8 mouse cellular contexts compared by ENCODE assay signal in genomic region chr7:45567780-45568516, GRCm38 (mm10). TPM values are rescaled to one million over a fixed set of nuclear protein-coding genes. Genes with fewer than 3 reads are reported as not detected.
DNase-seq lines count a peak whose midpoint lies in the region; ATAC-seq and TF ChIP-seq lines count a peak whose summit lies in the region.

No protein-coding gene starts in this region.

- in situ Hi-C loops in ES-E14 (cut with MboI; ENCODE audit: low sequenced_read_pairs in 2 of 2, unreplicated experiment in 2 of 2) = no loop called here

- DNase-seq in ES-E14 (ENCODE audit: low read depth, low spot score) = peak; percentile 91
- peak; percentile 88 for DNase-seq in cerebellum, adult 11 months
- peak; percentile 96 for DNase-seq in heart, postnatal 0 days (ENCODE audit: low spot score)
- DNase-seq in kidney, postnatal 4 days = peak; percentile 94 to 96
- peak; percentile 86 for DNase-seq in neural tube, embryonic 11.5 days (ENCODE audit: low spot score)
- peak; percentile 98 for DNase-seq in stomach, postnatal 0 days (ENCODE audit: low spot score)

- H3K4me1 ChIP-seq in ES-E14 (ENCODE audit: control insufficient read depth in 2 of 2, insufficient read depth in 2 of 2, low read length in 2 of 2, poor library complexity in 1 of 2) = peaks cover 0 to 14% of the 10 kb centered on the region in 2 experiments; a peak in 2 of 4 replicates
- peaks cover 30% of the 10 kb centered on the region for H3K4me1 ChIP-seq in forebrain, embryonic 13.5 days
- H3K4me1 ChIP-seq in heart, postnatal 0 days (ENCODE audit: control insufficient read depth, insufficient read depth) = peaks cover 26% of the 10 kb centered on the region
- peaks cover 70% of the 10 kb centered on the region for H3K4me1 ChIP-seq in liver, embryonic 15.5 days (replicated peaks)
- H3K4me1 ChIP-seq in neural tube, embryonic 11.5 days (ENCODE audit: control insufficient read depth, insufficient read depth, low read length) = peaks cover 15% of the 10 kb centered on the region
- peaks cover 5% of the 10 kb centered on the region for H3K4me1 ChIP-seq in stomach, postnatal 0 days (replicated peaks; ENCODE audit: control insufficient read depth, insufficient read depth)

- 0 out of 2 replicates have a peak, but pooled peaks cover 3% of the 10 kb centered on the region for H3K27me3 ChIP-seq in forebrain, embryonic 13.5 days
- no peaks in the 10 kb centered on the region for H3K27me3 ChIP-seq in heart, postnatal 0 days (ENCODE audit: control insufficient read depth, insufficient read depth, low read length)
- H3K27me3 ChIP-seq in liver, embryonic 15.5 days = no peaks in the 10 kb centered on the region
- H3K27me3 ChIP-seq in neural tube, embryonic 11.5 days (ENCODE audit: control insufficient read depth, insufficient read depth, low read length) = no peaks in the 10 kb centered on the region
- H3K27me3 ChIP-seq in stomach, postnatal 0 days (ENCODE audit: control insufficient read depth, insufficient read depth, low read length) = no peaks in the 10 kb centered on the region

- peak overlapping the region; percentile 35 to 38; a peak in 3 of 4 replicates for H3K4me3 ChIP-seq in ES-E14 (ENCODE audit: insufficient read depth in 1 of 2, low read depth in 1 of 2, low read length in 2 of 2, poor library complexity in 1 of 2, severe bottlenecking in 1 of 2)
- H3K4me3 ChIP-seq in forebrain, embryonic 13.5 days = peak overlapping the region; percentile 48
- peak overlapping the region; percentile 41 for H3K4me3 ChIP-seq in heart, postnatal 0 days (ENCODE audit: low read depth, low read length)
- peak overlapping the region; percentile 57 for H3K4me3 ChIP-seq in liver, embryonic 15.5 days (replicated peaks)
- peak overlapping the region; percentile 37 for H3K4me3 ChIP-seq in neural tube, embryonic 11.5 days (ENCODE audit: low read depth, low read length)
- peak overlapping the region; percentile 31 for H3K4me3 ChIP-seq in stomach, postnatal 0 days (ENCODE audit: low read depth, low read length)

- no peaks in the 10 kb centered on the region for H3K9me3 ChIP-seq in ES-E14 (ENCODE audit: control insufficient read depth, insufficient read depth, low read depth, low read length)
- H3K9me3 ChIP-seq in forebrain, embryonic 13.5 days (replicated peaks) = no peaks in the 10 kb centered on the region
- no peaks in the 10 kb centered on the region for H3K9me3 ChIP-seq in heart, postnatal 0 days (replicated peaks; ENCODE audit: control insufficient read depth, low read length)
- no peaks in the 10 kb centered on the region for H3K9me3 ChIP-seq in liver, embryonic 15.5 days (replicated peaks)
- H3K9me3 ChIP-seq in neural tube, embryonic 11.5 days (ENCODE audit: control insufficient read depth, low read length) = no peaks in the 10 kb centered on the region
- H3K9me3 ChIP-seq in stomach, postnatal 0 days (ENCODE audit: control insufficient read depth, low read length) = no peaks in the 10 kb centered on the region

- H3K4me2 ChIP-seq in forebrain, embryonic 13.5 days = peak overlapping the region; percentile 81
- H3K4me2 ChIP-seq in heart, postnatal 0 days (ENCODE audit: low read depth, low read length) = peak overlapping the region; percentile 65
- peak overlapping the region; percentile 83 for H3K4me2 ChIP-seq in liver, embryonic 15.5 days
- H3K4me2 ChIP-seq in neural tube, embryonic 11.5 days (ENCODE audit: low read depth) = peak overlapping the region; percentile 87
- peak overlapping the region; percentile 64 for H3K4me2 ChIP-seq in stomach, postnatal 0 days (replicated peaks; ENCODE audit: low read depth)

- peak; percentile 95 for ATAC-seq in forebrain, embryonic 13.5 days
- ATAC-seq in heart, postnatal 0 days (ENCODE audit: insufficient read depth, low read depth) = peak; percentile 97
- ATAC-seq in liver, embryonic 15.5 days (ENCODE audit: insufficient read depth) = peak; percentile 95
- peak; percentile 90 for ATAC-seq in neural tube, embryonic 11.5 days (ENCODE audit: insufficient read depth, low FRiP score, low TSS enrichment)
- ATAC-seq in stomach, postnatal 0 days (ENCODE audit: low FRiP score, low TSS enrichment) = peak; percentile 96

- H3K9ac ChIP-seq in ES-E14 (ENCODE audit: insufficient read depth, low read depth, low read length, poor library complexity, severe bottlenecking) = peak overlapping the region; percentile 38; the same call in 1 of the 2 replicates
- peak overlapping the region; percentile 61 for H3K9ac ChIP-seq in forebrain, embryonic 13.5 days
- H3K9ac ChIP-seq in heart, postnatal 0 days (replicated peaks; ENCODE audit: low read depth, low read length) = peak overlapping the region; percentile 38
- H3K9ac ChIP-seq in liver, embryonic 15.5 days = peak overlapping the region; percentile 48
- peak overlapping the region; percentile 41 for H3K9ac ChIP-seq in neural tube, embryonic 11.5 days (ENCODE audit: low read length)
- H3K9ac ChIP-seq in stomach, postnatal 0 days (ENCODE audit: low read length) = peak overlapping the region; percentile 57

- peak overlapping the region; percentile 87 for H3K27ac ChIP-seq in ES-E14 (ENCODE audit: insufficient read depth, low read depth, low read length, poor library complexity, severe bottlenecking)
- H3K27ac ChIP-seq in forebrain, embryonic 13.5 days = peak overlapping the region; percentile 55
- H3K27ac ChIP-seq in heart, postnatal 0 days (ENCODE audit: low read depth) = peak overlapping the region; percentile 97
- H3K27ac ChIP-seq in liver, embryonic 15.5 days (replicated peaks) = peak overlapping the region; percentile 81
- H3K27ac ChIP-seq in neural tube, embryonic 11.5 days (ENCODE audit: low read depth, low read length) = no peak overlapping the region
- H3K27ac ChIP-seq in stomach, postnatal 0 days (replicated peaks) = peak overlapping the region; percentile 91

- TF ChIP-seq CTCF in heart, postnatal 0 days (IDR thresholded peaks at IDR 0.05; ENCODE audit: low read depth) = no peak
- no peak for TF ChIP-seq CTCF in stomach, postnatal 0 days (IDR thresholded peaks at IDR 0.05; ENCODE audit: low read depth)

- peak; percentile 93 for TF ChIP-seq EP300 in heart, postnatal 0 days (IDR thresholded peaks at IDR 0.05; ENCODE audit: low read depth)
- TF ChIP-seq EP300 in stomach, postnatal 0 days (optimal IDR thresholded peaks at IDR 0.05) = peak; percentile 53

- WGBS in forebrain, embryonic 13.5 days = under 1% methylated on average over 24 of the region's 24 CpGs
- WGBS in heart, postnatal 0 days = under 1% methylated on average over 24 of the region's 24 CpGs
- WGBS in liver, embryonic 15.5 days (ENCODE audit: insufficient replicate concordance) = 1% methylated on average over 24 of the region's 24 CpGs
- 2% methylated on average over 24 of the region's 24 CpGs for WGBS in neural tube, embryonic 11.5 days
- WGBS in stomach, postnatal 0 days = 1% methylated on average over 24 of the region's 24 CpGs

- peaks cover 14% of the 10 kb centered on the region for H3K36me3 ChIP-seq in ES-E14 (ENCODE audit: control insufficient read depth, insufficient read depth, low read length, poor library complexity, severe bottlenecking)
- H3K36me3 ChIP-seq in forebrain, embryonic 13.5 days (ENCODE audit: poor library complexity, severe bottlenecking) = no peaks in the 10 kb centered on the region
- H3K36me3 ChIP-seq in heart, postnatal 0 days (replicated peaks; ENCODE audit: control insufficient read depth, insufficient read depth, low read length) = no peaks in the 10 kb centered on the region
- no peaks in the 10 kb centered on the region; the same call in 1 of the 2 replicates for H3K36me3 ChIP-seq in liver, embryonic 15.5 days (replicated peaks)
- H3K36me3 ChIP-seq in neural tube, embryonic 11.5 days (ENCODE audit: control insufficient read depth, insufficient read depth, low read length) = no peaks in the 10 kb centered on the region
- no peaks in the 10 kb centered on the region for H3K36me3 ChIP-seq in stomach, postnatal 0 days (ENCODE audit: control insufficient read depth, insufficient read depth, low read length)

RNA-seq across cellular contexts. Expression of gene Bcat2, which starts 2.0 kb away (rescaled TPM):
- 60.3 and 87.7 TPM in 2 replicates for total RNA-seq in ES-E14 (2012; rRNA removed)
- 18.9 and 23.7 TPM in 2 replicates for polyA plus RNA-seq in forebrain, embryonic 13.5 days (2015; fragmentation: Nextera tagmentation; extraction: Ambion mirVana)
- total RNA-seq in heart, postnatal 0 days (2014; rRNA removed; ENCODE audit: low replicate concordance) = 70.6 and 97.2 TPM in 2 replicates
- 73.7 and 74.8 TPM in 2 replicates for polyA plus RNA-seq in heart, postnatal 0 days (2015; fragmentation: Nextera tagmentation; extraction: Ambion mirVana)
- polyA plus RNA-seq in liver, embryonic 15.5 days (2015; fragmentation: Nextera tagmentation; extraction: Ambion mirVana) = 46.3 and 48.5 TPM in 2 replicates
- polyA plus RNA-seq in neural tube, embryonic 11.5 days (2014; fragmentation: Nextera tagmentation; extraction: Ambion mirVana) = 34.1 and 37.4 TPM in 2 replicates
- polyA plus RNA-seq in stomach, postnatal 0 days (2015; fragmentation: Nextera tagmentation; extraction: Ambion mirVana) = 101 and 108 TPM in 2 replicates

RNA-seq across cellular contexts. Expression of gene Hsd17b14, which starts 13.3 kb away (rescaled TPM):
- total RNA-seq in ES-E14 (2012; rRNA removed) = 32.5 and 33.0 TPM in 2 replicates
- polyA plus RNA-seq in forebrain, embryonic 13.5 days (2015; fragmentation: Nextera tagmentation; extraction: Ambion mirVana) = 0.14 TPM in 1 of 2 replicates, not detected in the other
- total RNA-seq in heart, postnatal 0 days (2014; rRNA removed; ENCODE audit: low replicate concordance) = not detected in 2 replicates
- 0.11 and 0.34 TPM in 2 replicates for polyA plus RNA-seq in heart, postnatal 0 days (2015; fragmentation: Nextera tagmentation; extraction: Ambion mirVana)
- 1.9 and 2.2 TPM in 2 replicates for polyA plus RNA-seq in liver, embryonic 15.5 days (2015; fragmentation: Nextera tagmentation; extraction: Ambion mirVana)
- 0.78 and 1.1 TPM in 2 replicates for polyA plus RNA-seq in neural tube, embryonic 11.5 days (2014; fragmentation: Nextera tagmentation; extraction: Ambion mirVana)
- polyA plus RNA-seq in stomach, postnatal 0 days (2015; fragmentation: Nextera tagmentation; extraction: Ambion mirVana) = 16.6 and 16.9 TPM in 2 replicates

RNA-seq across cellular contexts. Expression of gene Plekha4, which starts 41.8 kb away (rescaled TPM):
- 17.8 and 20.2 TPM in 2 replicates for total RNA-seq in ES-E14 (2012; rRNA removed)
- polyA plus RNA-seq in forebrain, embryonic 13.5 days (2015; fragmentation: Nextera tagmentation; extraction: Ambion mirVana) = 0.28 and 0.50 TPM in 2 replicates
- total RNA-seq in heart, postnatal 0 days (2014; rRNA removed; ENCODE audit: low replicate concordance) = 1.3 and 3.4 TPM in 2 replicates
- polyA plus RNA-seq in heart, postnatal 0 days (2015; fragmentation: Nextera tagmentation; extraction: Ambion mirVana) = 0.78 and 1.2 TPM in 2 replicates
- 0.66 and 0.75 TPM in 2 replicates for polyA plus RNA-seq in liver, embryonic 15.5 days (2015; fragmentation: Nextera tagmentation; extraction: Ambion mirVana)
- 1.3 and 2.3 TPM in 2 replicates for polyA plus RNA-seq in neural tube, embryonic 11.5 days (2014; fragmentation: Nextera tagmentation; extraction: Ambion mirVana)
- 7.9 and 8.0 TPM in 2 replicates for polyA plus RNA-seq in stomach, postnatal 0 days (2015; fragmentation: Nextera tagmentation; extraction: Ambion mirVana)

RNA-seq across cellular contexts. Expression of gene Ppp1r15a, which starts 41.9 kb away (rescaled TPM):
- total RNA-seq in ES-E14 (2012; rRNA removed) = 31.4 and 37.9 TPM in 2 replicates
- 13.5 and 15.3 TPM in 2 replicates for polyA plus RNA-seq in forebrain, embryonic 13.5 days (2015; fragmentation: Nextera tagmentation; extraction: Ambion mirVana)
- 10.6 and 28.8 TPM in 2 replicates for total RNA-seq in heart, postnatal 0 days (2014; rRNA removed; ENCODE audit: low replicate concordance)
- 19.2 and 22.8 TPM in 2 replicates for polyA plus RNA-seq in heart, postnatal 0 days (2015; fragmentation: Nextera tagmentation; extraction: Ambion mirVana)
- 280 and 325 TPM in 2 replicates for polyA plus RNA-seq in liver, embryonic 15.5 days (2015; fragmentation: Nextera tagmentation; extraction: Ambion mirVana)
- polyA plus RNA-seq in neural tube, embryonic 11.5 days (2014; fragmentation: Nextera tagmentation; extraction: Ambion mirVana) = 16.0 and 17.7 TPM in 2 replicates
- polyA plus RNA-seq in stomach, postnatal 0 days (2015; fragmentation: Nextera tagmentation; extraction: Ambion mirVana) = 21.6 and 26.6 TPM in 2 replicates

RNA-seq across cellular contexts. Expression of gene Fgf21, which starts 47.3 kb away (rescaled TPM):
- total RNA-seq in ES-E14 (2012; rRNA removed) = 0.67 and 1.1 TPM in 2 replicates
- 0.19 TPM in 1 of 2 replicates, not detected in the other for polyA plus RNA-seq in forebrain, embryonic 13.5 days (2015; fragmentation: Nextera tagmentation; extraction: Ambion mirVana)
- total RNA-seq in heart, postnatal 0 days (2014; rRNA removed; ENCODE audit: low replicate concordance) = not detected in 2 replicates
- polyA plus RNA-seq in heart, postnatal 0 days (2015; fragmentation: Nextera tagmentation; extraction: Ambion mirVana) = 0.12 TPM in 1 of 2 replicates, not detected in the other
- polyA plus RNA-seq in liver, embryonic 15.5 days (2015; fragmentation: Nextera tagmentation; extraction: Ambion mirVana) = not detected in 2 replicates
- polyA plus RNA-seq in neural tube, embryonic 11.5 days (2014; fragmentation: Nextera tagmentation; extraction: Ambion mirVana) = not detected in 2 replicates
- polyA plus RNA-seq in stomach, postnatal 0 days (2015; fragmentation: Nextera tagmentation; extraction: Ambion mirVana) = 0.69 and 0.90 TPM in 2 replicates
